Mouse (Mus musculus) kidney, postnatal 0 days (tissue): ENCODE measurements around the gene Sdcbp2. TPM values are rescaled to one million over a fixed set of nuclear protein-coding genes. Genes with fewer than 3 reads are reported as not detected.

ENCODE experiments used
- ATAC-seq: fragments of 200-750 bp; cut with Nextera tagmentation; replicated peaks from 2 replicates; pipeline ENCODE4 v1.8.0; 2017; ENCODE audit warnings: low read depth, moderate number of reproducible peaks, moderate TSS enrichment, moderate library complexity; ENCODE audit not compliant: low FRiP score
- DNase-seq: peaks from one replicate; pipeline ENCODE4 v3.0.0-alpha.2; 2016; ENCODE audit warnings: low spot score
- H3K27ac ChIP-seq: fragments of 300-500 bp; sonication (generic); 2 replicates; pipeline ENCODE4 v1.5.1; 2014; ENCODE audit warnings: mild to moderate bottlenecking
- H3K27me3 ChIP-seq: fragments of 300-500 bp; sonication (generic); 2 replicates; pipeline ENCODE4 v1.6.1; 2014; ENCODE audit warnings: low read length, mixed read lengths; ENCODE audit not compliant: insufficient read depth
- H3K36me3 ChIP-seq: fragments of 300-500 bp; sonication (generic); 2 replicates; pipeline ENCODE4 v1.6.1; 2014; ENCODE audit warnings: low read length, mixed read lengths; ENCODE audit not compliant: insufficient read depth
- H3K4me1 ChIP-seq: fragments of 300-500 bp; sonication (generic); replicated peaks from 2 replicates; pipeline ENCODE4 v1.6.1; 2014; ENCODE audit warnings: antibody characterized with exemption, low read length, mixed read lengths; ENCODE audit not compliant: insufficient read depth
- H3K4me2 ChIP-seq: fragments of 300-500 bp; sonication (generic); 2 replicates; pipeline ENCODE4 v1.6.1; 2014; ENCODE audit warnings: mild to moderate bottlenecking, low read length, moderate library complexity, mixed read lengths
- H3K4me3 ChIP-seq: fragments of 300-500 bp; sonication (generic); replicated peaks from 2 replicates; pipeline ENCODE4 v1.5.1; 2014; ENCODE audit warnings: low read depth, low read length
- H3K9ac ChIP-seq: fragments of 300-500 bp; sonication (generic); 2 replicates; pipeline ENCODE4 v1.6.1; 2014; ENCODE audit warnings: low read depth, low read length
- H3K9me3 ChIP-seq: fragments of 300-500 bp; sonication (generic); replicated peaks from 2 replicates; pipeline ENCODE4 v1.6.1; 2016; ENCODE audit warnings: low read length, inconsistent platforms, mixed read lengths
- CTCF ChIP-seq: IDR thresholded peaks from 2 replicates; pipeline ENCODE4 v1.5.1; 2016; ENCODE audit warnings: antibody characterized with exemption, low read depth, mild to moderate bottlenecking, moderate library complexity
- WGBS: fragments of 180-500 bp; shearing (Covaris S2); extraction: QIAGEN DNeasy Blood & Tissue Kit; methylation state at CpG from one replicate; pipeline ENCODE4 v1.1.7; 2014; 5-methylcytosine and 5-hydroxymethylcytosine counted together
- polyA plus RNA-seq: library from polyadenylated mRNA; unstranded; fragments of >200 nt; fragmentation: Nextera tagmentation; extraction: Ambion mirVana; gene quantifications from 2 replicates; pipeline ENCODE4 v1.2.1, GENCODE M21; 2015

Gene Sdcbp2
- polyA plus RNA-seq, 1 experiment from 2014 or later = 1.9 TPM

DNA sequence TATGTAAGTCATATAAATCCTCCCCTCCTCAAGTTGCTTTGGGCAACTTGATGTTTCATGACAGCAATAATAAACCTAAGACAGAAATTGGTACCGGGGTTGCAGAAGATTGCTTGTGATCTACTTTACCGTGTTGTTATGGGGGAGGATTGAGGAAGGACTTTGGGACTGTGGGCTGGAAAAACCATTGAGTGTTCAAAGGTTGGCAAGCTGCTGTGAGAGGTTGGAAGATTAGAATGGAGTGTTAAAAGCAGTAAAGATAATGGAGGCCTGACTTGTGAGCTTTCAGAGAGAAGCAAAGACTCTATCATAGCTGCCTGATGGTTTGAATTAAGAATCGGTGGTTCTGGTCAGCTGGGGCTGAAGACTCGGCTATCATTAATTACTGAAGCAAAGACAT lies 6.8 kb downstream of the Sdcbp2 start:
- Histone ChIP-seq H3K9me3 (no peaks in the 10 kb centered on the region), H3K27me3 (no peaks in the 10 kb centered on the region), H3K4me3 (no peak overlapping the region), H3K27ac (no peak overlapping the region), H3K9ac (no peak overlapping the region), H3K4me2 (no peak overlapping the region), H3K36me3 (no peaks in the 10 kb centered on the region), H3K4me1 (no peaks in the 10 kb centered on the region)
- WGBS = 59% methylated on average over 4 of the region's 4 CpGs
- DNase-seq = no peak
- no peak for TF ChIP-seq CTCF
- ATAC-seq = no peak

DNA sequence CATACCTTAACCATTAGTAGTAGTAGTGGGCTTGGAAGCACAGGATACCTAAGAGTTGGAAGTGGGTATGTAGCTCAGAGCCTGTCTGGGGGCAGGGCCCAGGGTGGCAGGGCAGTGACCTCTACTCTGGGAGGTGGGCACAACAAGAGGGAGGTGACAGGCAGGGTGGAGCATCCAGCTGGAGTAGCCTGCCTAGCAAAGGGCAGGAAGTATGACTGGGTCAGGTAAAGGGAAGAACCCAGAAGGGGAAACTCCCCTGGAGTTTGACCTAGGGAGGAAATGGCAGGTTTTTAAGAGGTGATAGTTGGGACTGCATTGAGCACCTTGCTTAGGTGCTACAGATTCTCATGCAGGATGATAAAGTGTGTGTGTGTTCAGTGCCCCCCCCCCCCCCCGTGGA lies 8.5 kb downstream of the Sdcbp2 start:
- H3K27ac ChIP-seq = no peak overlapping the region
- no peak overlapping the region for H3K4me3 ChIP-seq
- no peaks in the 10 kb centered on the region for H3K4me1 ChIP-seq
- no peak overlapping the region for H3K9ac ChIP-seq
- no peaks in the 10 kb centered on the region for H3K36me3 ChIP-seq
- ATAC-seq (no peak), DNase-seq (no peak)
- no peak for TF ChIP-seq CTCF
- no peak overlapping the region for H3K4me2 ChIP-seq
- 38% methylated on average over 1 of the region's 1 CpGs for WGBS
- H3K27me3 ChIP-seq = no peaks in the 10 kb centered on the region
- H3K9me3 ChIP-seq = no peaks in the 10 kb centered on the region

DNA sequence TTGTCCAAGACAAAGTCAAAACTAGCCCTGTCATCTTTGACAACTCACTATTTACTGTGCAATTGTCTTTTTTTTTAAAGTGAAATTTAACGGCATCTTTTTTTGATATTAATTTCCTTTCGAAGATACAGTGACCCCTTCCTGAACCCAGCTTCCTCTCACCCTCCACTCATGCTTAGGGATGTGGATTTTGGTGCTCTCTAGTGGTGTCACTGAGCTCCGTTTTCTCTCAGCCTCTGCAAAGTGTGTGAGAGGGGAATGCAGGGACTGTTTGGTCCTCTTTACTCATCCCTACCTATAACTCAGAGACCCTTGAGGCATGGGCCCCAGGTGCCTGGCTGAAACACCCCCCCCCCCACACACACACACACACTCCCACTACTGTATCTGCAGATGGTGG lies 13.5 kb downstream of the Sdcbp2 start:
- Histone ChIP-seq H3K4me3 (no peak overlapping the region), H3K36me3 (no peaks in the 10 kb centered on the region), H3K9ac (no peak overlapping the region), H3K27ac (no peak overlapping the region), H3K27me3 (no peaks in the 10 kb centered on the region), H3K9me3 (no peaks in the 10 kb centered on the region), H3K4me2 (no peak overlapping the region), H3K4me1 (no peaks in the 10 kb centered on the region)
- DNase-seq (peak; percentile 47), ATAC-seq (no peak)
- 41% methylated on average over 3 of the region's 3 CpGs for WGBS
- peak; percentile 59 for TF ChIP-seq CTCF

DNA sequence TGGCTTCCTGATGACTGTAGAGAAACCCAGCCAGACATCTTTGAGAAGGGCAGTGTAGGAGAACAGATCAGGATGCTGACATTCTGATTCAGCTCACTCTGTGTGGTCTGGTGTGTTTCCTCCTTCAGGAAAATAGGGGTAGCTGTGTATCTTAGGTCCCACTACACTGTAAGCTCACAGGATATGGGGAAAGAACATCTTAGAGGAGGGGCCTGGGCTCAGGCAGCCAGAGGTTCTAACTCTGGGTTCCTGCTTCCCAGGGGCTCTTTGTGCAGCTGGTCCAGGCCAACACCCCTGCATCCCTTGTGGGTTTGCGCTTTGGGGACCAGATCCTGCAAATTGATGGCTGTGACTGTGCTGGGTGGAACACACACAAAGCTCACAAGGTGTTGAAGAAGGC lies 14.4 kb downstream of the Sdcbp2 start:
- Histone ChIP-seq H3K36me3 (no peaks in the 10 kb centered on the region), H3K4me1 (no peaks in the 10 kb centered on the region), H3K9ac (no peak overlapping the region), H3K4me2 (no peak overlapping the region), H3K4me3 (no peak overlapping the region), H3K27ac (no peak overlapping the region), H3K9me3 (no peaks in the 10 kb centered on the region), H3K27me3 (no peaks in the 10 kb centered on the region)
- no peak for TF ChIP-seq CTCF
- 92% methylated on average over 1 of the region's 1 CpGs for WGBS
- ATAC-seq (no peak), DNase-seq (no peak)

DNA sequence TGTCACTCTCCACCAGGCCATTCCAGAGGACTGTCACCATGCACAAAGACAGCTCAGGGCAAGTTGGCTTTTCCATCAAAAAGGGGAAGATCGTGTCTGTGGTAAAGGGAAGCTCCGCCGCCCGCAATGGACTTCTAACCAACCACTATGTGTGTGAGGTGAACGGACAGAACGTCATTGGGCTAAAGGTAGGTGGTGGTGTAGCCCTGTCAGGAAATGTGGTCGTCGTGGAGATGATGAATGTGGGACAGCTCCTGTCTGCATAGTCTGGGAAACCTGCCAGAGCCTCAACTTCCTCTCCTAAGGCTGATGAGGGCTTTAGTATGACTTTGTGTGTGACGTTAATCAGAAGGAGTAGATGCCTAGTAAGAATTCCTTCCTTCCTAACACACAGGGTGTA lies 14.9 kb downstream of the Sdcbp2 start:
- no peak for TF ChIP-seq CTCF
- no peak overlapping the region for H3K27ac ChIP-seq
- H3K9me3 ChIP-seq = no peaks in the 10 kb centered on the region
- DNase-seq (no peak), ATAC-seq (no peak)
- no peak overlapping the region for H3K4me2 ChIP-seq
- no peak overlapping the region for H3K4me3 ChIP-seq
- H3K9ac ChIP-seq = no peak overlapping the region
- 60% methylated on average over 9 of the region's 9 CpGs for WGBS
- H3K36me3 ChIP-seq = no peaks in the 10 kb centered on the region
- no peaks in the 10 kb centered on the region for H3K27me3 ChIP-seq
- no peaks in the 10 kb centered on the region for H3K4me1 ChIP-seq

DNA sequence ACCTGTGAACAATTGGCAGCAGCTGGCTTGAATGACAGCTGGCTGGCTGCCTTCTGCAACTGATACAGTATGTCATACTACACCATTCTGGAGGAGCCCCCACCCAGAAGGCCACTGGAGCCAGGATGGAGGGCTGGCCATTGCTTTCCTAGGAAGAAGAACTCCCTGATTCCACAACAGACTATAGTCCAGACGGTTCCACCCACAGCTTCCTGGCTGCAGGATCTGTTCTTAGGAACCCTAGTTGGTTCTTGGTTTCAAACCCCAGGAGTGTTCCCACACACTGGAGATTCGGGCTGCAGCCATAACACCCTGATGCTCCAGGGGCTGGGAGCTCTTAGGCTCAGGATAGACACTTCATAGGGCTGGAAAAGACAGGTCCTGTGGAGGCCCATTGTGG lies 25.6 kb downstream of the Sdcbp2 start:
- TF ChIP-seq CTCF = no peak
- 60% methylated on average over 2 of the region's 2 CpGs for WGBS

DNA sequence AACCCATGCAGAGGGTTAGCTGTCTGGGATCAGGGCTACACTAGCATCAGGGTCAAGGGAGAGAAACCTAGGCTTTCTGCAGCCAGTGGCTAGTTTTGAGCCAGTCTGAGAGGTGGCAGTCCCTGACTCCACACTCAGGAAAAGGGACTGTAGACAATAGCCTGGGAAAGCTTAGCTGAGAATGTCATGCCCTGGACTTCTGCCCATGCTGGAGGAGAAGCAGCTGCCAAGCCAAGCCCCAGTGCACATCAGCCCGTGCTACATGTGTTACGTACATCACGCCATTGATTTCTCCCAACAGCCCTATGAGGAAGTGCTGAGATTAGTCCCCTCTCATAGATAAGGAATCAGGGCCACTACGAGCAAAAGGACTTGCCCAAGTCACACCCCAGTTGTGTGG lies 29.7 kb downstream of the Sdcbp2 start:
- Histone ChIP-seq H3K9me3 (no peaks in the 10 kb centered on the region), H3K4me3 (no peak overlapping the region), H3K9ac (no peak overlapping the region), H3K4me2 (no peak overlapping the region), H3K27me3 (no peaks in the 10 kb centered on the region), H3K27ac (no peak overlapping the region), H3K36me3 (no peaks in the 10 kb centered on the region), H3K4me1 (no peaks in the 10 kb centered on the region)
- DNase-seq (no peak), ATAC-seq (no peak)
- no peak for TF ChIP-seq CTCF
- 55% methylated on average over 4 of the region's 4 CpGs for WGBS

More for the DNA sequence above, 25.6 kb downstream of the Sdcbp2 start:
- no peak for DNase-seq
- no peaks in the 10 kb centered on the region for H3K36me3 ChIP-seq
- H3K9me3 ChIP-seq = no peaks in the 10 kb centered on the region
- no peak for ATAC-seq
- no peaks in the 10 kb centered on the region for H3K4me1 ChIP-seq
- H3K27me3 ChIP-seq = no peaks in the 10 kb centered on the region
- no peak overlapping the region for H3K9ac ChIP-seq
- H3K27ac ChIP-seq = no peak overlapping the region
- H3K4me3 ChIP-seq = no peak overlapping the region
- H3K4me2 ChIP-seq = no peak overlapping the region
